Mouse (Mus musculus): ENCODE measurements around the gene Cdan1.

GRCm38 (mm10) chr2:120860699-120861098 is 10.8 kb upstream of the Cdan1 start:
- TF ChIP-seq CTCF (IDR thresholded peaks at IDR 0.05; ENCODE audit: low read depth, low read length), result no peak
- TF ChIP-seq EP300 (IDR thresholded peaks at IDR 0.05; ENCODE audit: insufficient read depth, low read depth, low read length), result no peak
